Mouse (Mus musculus) megakaryocyte, embryonic 14.5 days (primary cell): ENCODE measurements at regions not wholly inside any gene's neighbourhood (a gene's known extent, or its start where the extent isn't known, plus 50 kb on each side); places are given as distances from the start of the nearest gene placed in this dataset.

Experiments used
- FLI1 ChIP-seq: IDR thresholded peaks from 2 replicates; pipeline ENCODE4 v1.6.1; 2012; ENCODE audit warnings: low read length, inconsistent platforms, mixed read lengths
- GATA1 ChIP-seq: IDR thresholded peaks from 3 replicates; pipeline ENCODE4 v1.6.1; 2012; ENCODE audit warnings: mixed read lengths, low read length, inconsistent platforms, borderline replicate concordance

DNA sequence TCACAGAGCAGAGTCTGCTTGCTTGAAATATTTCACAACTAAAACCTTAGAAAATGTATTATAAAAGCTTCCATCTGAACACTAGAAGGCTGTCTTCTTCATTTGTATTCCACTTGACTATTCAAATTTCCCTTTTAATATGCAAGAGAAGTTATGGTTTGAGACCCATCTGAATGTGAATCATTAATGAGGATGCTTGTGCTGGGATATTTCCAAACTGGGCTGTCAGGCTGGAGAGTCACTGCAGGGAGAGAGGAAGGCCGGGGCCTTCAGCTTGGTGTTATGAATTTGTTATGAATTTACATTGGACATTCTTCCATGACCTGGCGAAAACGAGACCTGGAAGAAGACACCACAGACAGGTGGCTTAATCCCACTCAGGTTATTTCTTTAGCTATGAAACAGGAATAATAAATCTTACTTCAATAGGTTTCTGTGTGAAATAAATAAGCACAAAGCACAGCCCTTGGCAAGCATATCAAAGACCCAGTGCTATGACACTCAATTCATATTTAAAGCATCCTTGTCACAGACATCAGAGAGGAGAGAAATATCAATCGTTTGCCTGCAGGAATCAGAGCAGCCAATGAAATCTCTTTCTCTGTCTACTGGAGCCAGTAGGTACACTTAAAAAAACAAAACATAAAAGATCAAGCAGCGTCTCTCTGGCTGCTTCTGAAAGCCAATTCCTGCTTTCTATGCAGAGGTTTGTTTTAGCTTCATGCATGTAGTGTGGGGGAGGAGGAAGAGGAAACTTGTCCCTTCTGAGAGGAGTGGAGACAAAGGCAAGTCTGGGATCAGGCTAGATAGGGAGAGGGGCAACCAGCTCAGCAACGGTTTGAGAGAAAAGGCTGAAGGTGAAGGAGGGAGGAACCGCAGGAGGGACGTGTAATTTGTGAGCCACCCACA is 114.2 kb downstream of the Otor start:
- no peak for TF ChIP-seq GATA1
- no peak for TF ChIP-seq FLI1
